Mouse (Mus musculus) hindbrain, embryonic 13.5 days (tissue): ENCODE measurements around the gene Pdia5. TPM values are rescaled to one million over a fixed set of nuclear protein-coding genes. Genes with fewer than 3 reads are reported as not detected.

Experiments
- ATAC-seq: fragments of 200-750 bp; cut with Nextera tagmentation; 2 replicates; pipeline ENCODE4 v1.8.0; 2017; ENCODE audit warnings: moderate TSS enrichment; ENCODE audit not compliant: low FRiP score
- H3K27ac ChIP-seq: fragments of 300-500 bp; sonication (generic); 2 replicates; pipeline ENCODE4 v1.5.1; 2015; ENCODE audit warnings: inconsistent platforms, mild to moderate bottlenecking, moderate library complexity
- H3K27me3 ChIP-seq: fragments of 300-500 bp; sonication (generic); 2 replicates; pipeline ENCODE4 v1.6.1; 2015; ENCODE audit warnings: mild to moderate bottlenecking, inconsistent platforms
- H3K36me3 ChIP-seq: fragments of 300-500 bp; sonication (generic); 2 replicates; pipeline ENCODE4 v1.6.1; 2015; ENCODE audit warnings: mild to moderate bottlenecking, inconsistent platforms
- H3K4me1 ChIP-seq: fragments of 300-500 bp; sonication (generic); replicated peaks from 2 replicates; pipeline ENCODE4 v1.6.1; 2015; ENCODE audit warnings: inconsistent platforms
- H3K4me2 ChIP-seq: fragments of 300-500 bp; sonication (generic); 2 replicates; pipeline ENCODE4 v1.6.1; 2015; ENCODE audit warnings: inconsistent platforms, mild to moderate bottlenecking, moderate library complexity
- H3K4me3 ChIP-seq: fragments of 300-500 bp; sonication (generic); 2 replicates; pipeline ENCODE4 v1.5.1; 2015; ENCODE audit warnings: mild to moderate bottlenecking, inconsistent platforms
- H3K9ac ChIP-seq: fragments of 300-500 bp; sonication (generic); 2 replicates; pipeline ENCODE4 v1.6.1; 2015; ENCODE audit warnings: mild to moderate bottlenecking, inconsistent platforms
- H3K9me3 ChIP-seq: fragments of 300-500 bp; sonication (generic); 2 replicates; pipeline ENCODE4 v1.6.1; 2016; ENCODE audit warnings: inconsistent platforms
- WGBS: fragments of 180-500 bp; shearing (Covaris S2); methylation state at CpG from one replicate; pipeline ENCODE4 v1.1.7; 2015; 5-methylcytosine and 5-hydroxymethylcytosine counted together
- polyA plus RNA-seq: library from polyadenylated mRNA; unstranded; fragments of >200 nt; fragmentation: Nextera tagmentation; extraction: Ambion mirVana; gene quantifications from 2 replicates; pipeline ENCODE4 v1.2.1, GENCODE M21; 2015

The Pdia5 gene
- polyA plus RNA-seq, 1 experiment from 2014 or later = 17.1 TPM

DNA sequence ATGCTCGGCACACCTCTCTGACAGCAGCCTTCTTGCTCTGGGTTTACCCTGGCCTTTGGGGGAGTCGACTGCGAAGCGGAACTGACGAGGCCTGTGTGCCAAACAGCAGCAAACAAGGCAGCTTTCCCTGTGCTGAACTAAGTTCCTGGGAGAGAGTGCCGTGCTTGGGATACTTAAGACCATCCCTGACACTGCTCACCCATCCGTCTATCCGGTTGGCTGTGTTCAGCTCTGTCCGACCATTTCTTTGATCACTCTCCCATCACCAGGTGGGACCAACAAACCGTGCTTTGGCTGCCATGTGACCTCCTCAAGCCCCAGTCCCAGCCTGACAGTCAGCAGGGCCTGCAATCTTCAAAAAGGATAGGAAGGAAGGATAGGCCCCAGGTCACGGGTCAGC, 32.4 kb downstream of the Pdia5 start:
- no peak overlapping the region for H3K9ac ChIP-seq
- ATAC-seq = no peak
- no peak overlapping the region for H3K4me3 ChIP-seq

DNA sequence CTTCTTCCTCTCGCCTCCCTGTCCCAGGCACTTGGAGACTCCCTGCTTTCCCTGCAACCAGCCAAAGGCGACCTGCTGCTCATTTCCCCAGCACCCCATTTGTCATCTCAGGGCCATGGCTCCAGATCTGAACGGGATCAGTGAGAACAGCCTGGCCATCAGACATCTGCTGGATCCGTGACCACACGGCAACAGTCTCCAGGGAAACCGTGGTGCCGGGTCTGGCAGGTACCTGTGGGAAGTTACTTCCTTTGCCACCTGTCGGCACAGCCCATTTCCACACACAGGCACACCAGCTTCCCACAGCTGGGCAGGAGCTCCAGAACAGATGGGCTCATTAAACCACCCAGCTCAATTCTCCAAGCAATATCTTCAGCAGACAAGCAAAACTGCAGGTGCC, 33.2 kb downstream of the Pdia5 start:
- Histone ChIP-seq H3K9me3 (no peaks in the 10 kb centered on the region), H3K4me2 (no peak overlapping the region), H3K36me3 (peaks cover 14% of the 10 kb centered on the region), H3K4me1 (peaks cover 13% of the 10 kb centered on the region), H3K27me3 (no peaks in the 10 kb centered on the region), H3K9ac (no peak overlapping the region), H3K4me3 (no peak overlapping the region), H3K27ac (no peak overlapping the region)
- WGBS = 72% methylated on average over 8 of the region's 8 CpGs
- no peak for ATAC-seq

More for the DNA sequence above, 32.4 kb downstream of the Pdia5 start:
- Histone ChIP-seq H3K27me3 (no peaks in the 10 kb centered on the region), H3K9me3 (no peaks in the 10 kb centered on the region), H3K27ac (no peak overlapping the region), H3K4me2 (no peak overlapping the region), H3K36me3 (peaks cover 14% of the 10 kb centered on the region), H3K4me1 (peaks cover 13% of the 10 kb centered on the region)
- WGBS = 82% methylated on average over 11 of the region's 11 CpGs

DNA sequence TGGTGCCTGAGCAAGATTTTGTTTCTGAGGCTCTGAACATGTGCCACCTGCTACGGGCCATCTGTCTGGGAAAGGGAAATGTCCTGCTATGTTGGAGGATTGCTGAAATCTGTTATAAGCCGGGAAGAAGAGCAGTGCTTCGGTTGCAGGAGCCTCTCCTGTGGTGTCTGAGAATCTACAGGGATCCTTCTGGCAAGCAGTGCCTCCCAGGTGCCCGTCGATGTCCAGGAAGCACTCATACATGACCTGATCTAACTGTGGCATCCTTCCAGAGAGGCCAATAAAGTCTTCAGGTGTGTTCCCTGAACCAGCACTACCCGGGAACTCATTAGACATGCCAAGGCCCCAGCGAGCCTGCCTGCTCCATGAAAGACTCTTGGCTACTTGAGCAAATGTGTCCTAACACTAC, 33.7 kb downstream of the Pdia5 start:
- peaks cover 13% of the 10 kb centered on the region for H3K4me1 ChIP-seq
- ATAC-seq = no peak
- 91% methylated on average over 7 of the region's 7 CpGs for WGBS
- no peak overlapping the region for H3K4me3 ChIP-seq
- peaks cover 10% of the 10 kb centered on the region for H3K36me3 ChIP-seq
- H3K27me3 ChIP-seq = no peaks in the 10 kb centered on the region
- H3K27ac ChIP-seq = no peak overlapping the region
- no peak overlapping the region for H3K4me2 ChIP-seq
- H3K9ac ChIP-seq = no peak overlapping the region
- H3K9me3 ChIP-seq = no peaks in the 10 kb centered on the region

DNA sequence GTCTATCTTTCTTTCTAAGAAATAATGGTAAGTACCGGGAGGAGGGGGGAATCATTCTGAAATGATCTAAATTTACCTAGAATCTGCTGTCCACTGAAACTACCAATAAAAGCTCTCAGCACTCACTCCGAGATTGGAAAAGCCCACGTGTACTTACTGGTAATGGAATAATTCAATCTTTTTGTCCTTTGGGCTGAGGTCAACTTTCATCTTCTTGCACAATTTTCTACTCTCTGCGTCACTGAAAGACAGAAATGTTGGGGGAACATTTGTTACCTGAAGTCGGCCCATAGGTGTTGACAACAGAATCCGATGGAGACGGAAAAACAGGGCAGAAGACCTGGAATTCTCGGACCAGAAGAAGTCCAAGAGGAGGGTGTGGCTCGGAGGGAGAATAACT, 34.4 kb downstream of the Pdia5 start:
- Histone ChIP-seq H3K9ac (no peak overlapping the region), H3K27ac (no peak overlapping the region), H3K4me2 (no peak overlapping the region), H3K36me3 (peaks cover 8% of the 10 kb centered on the region), H3K27me3 (no peaks in the 10 kb centered on the region), H3K4me1 (peaks cover 13% of the 10 kb centered on the region), H3K4me3 (no peak overlapping the region), H3K9me3 (no peaks in the 10 kb centered on the region)
- 92% methylated on average over 9 of the region's 9 CpGs for WGBS
- ATAC-seq = no peak

DNA sequence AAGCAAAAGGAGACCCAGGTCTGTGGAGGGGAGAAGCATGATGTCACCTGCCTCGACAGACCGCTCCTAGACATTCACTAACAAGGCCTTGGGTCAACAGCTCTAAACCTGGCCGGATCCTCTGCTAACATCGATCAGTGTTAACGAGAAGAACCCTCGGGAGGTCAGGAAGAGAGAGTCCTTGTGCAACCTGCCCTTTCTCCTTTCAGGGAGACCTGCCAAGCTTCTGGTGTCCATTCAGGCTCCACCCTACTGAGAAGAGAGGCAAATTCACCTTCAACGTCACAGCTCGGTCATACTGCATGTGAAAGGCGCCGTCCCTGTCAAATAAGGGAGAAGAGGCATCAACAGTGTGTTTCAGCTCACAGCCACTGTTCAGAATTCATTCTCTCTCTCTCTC, 34.9 kb downstream of the Pdia5 start:
- no peak overlapping the region for H3K27ac ChIP-seq
- no peak overlapping the region for H3K9ac ChIP-seq
- WGBS = 93% methylated on average over 10 of the region's 10 CpGs

DNA sequence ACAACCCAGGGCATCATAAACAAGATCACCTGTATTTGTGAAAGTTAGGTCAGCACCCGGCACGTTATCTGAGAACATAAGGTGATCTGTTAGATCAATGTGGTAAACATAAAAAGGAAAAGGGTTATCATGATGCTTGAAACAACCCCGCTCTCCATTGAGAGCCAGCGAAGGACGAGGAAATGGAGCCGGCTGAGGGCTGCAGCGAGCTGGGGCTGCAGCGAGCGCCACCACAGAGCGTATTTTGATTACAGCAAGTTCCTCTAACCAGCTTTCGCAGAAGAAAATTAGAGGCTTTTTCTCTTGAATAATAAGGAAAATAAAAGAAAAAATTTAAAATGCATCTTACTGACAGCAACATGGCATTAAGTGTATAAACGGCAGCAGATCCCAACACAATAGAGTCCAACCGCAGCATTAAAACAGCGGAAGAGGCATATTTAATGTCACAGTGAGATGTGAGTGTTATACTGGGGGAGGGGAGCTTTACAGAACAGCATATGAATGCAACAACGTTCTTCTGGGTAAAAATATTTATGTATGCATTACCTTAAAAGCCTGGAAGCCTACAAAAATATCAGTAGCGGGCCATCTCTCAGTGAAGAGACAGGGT, 40.5 kb downstream of the Pdia5 start:
- Histone ChIP-seq H3K4me3 (no peak overlapping the region), H3K27ac (peak overlapping the region; percentile 52; the same call in 1 of the 2 replicates), H3K27me3 (no peaks in the 10 kb centered on the region), H3K4me2 (no peak overlapping the region), H3K36me3 (peaks cover 4% of the 10 kb centered on the region), H3K9ac (no peak overlapping the region), H3K9me3 (no peaks in the 10 kb centered on the region), H3K4me1 (no peaks in the 10 kb centered on the region)
- 83% methylated on average over 16 of the region's 16 CpGs for WGBS
- no peak for ATAC-seq

More for the DNA sequence above, 34.9 kb downstream of the Pdia5 start:
- Histone ChIP-seq H3K4me2 (no peak overlapping the region), H3K4me1 (peaks cover 13% of the 10 kb centered on the region), H3K36me3 (peaks cover 8% of the 10 kb centered on the region), H3K27me3 (no peaks in the 10 kb centered on the region), H3K4me3 (no peak overlapping the region), H3K9me3 (no peaks in the 10 kb centered on the region)
- ATAC-seq = no peak

DNA sequence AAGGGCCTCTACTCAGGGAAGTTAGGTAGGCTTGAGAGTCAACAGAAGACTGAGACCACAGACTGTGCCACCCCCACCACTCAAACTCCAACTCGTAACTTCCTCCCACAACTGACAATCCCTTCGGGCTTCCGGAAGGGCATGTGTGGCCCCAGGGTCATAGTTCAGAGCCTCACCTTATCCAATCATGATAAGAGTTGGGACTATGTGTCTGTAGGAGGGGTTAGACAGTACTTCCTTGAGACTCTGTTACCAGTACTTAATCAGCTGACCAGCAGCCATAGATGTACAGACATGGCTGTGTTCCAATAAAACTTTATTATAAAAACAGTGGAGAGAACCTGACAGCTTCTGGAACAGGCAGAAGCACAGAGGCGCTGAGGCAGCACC, 48.7 kb downstream of the Pdia5 start:
- H3K9me3 ChIP-seq = no peaks in the 10 kb centered on the region
- no peak overlapping the region for H3K9ac ChIP-seq
- WGBS = 92% methylated on average over 4 of the region's 4 CpGs
- no peak overlapping the region for H3K4me3 ChIP-seq
- H3K36me3 ChIP-seq = no peaks in the 10 kb centered on the region; the same call in 1 of the 2 replicates
- H3K27me3 ChIP-seq = no peaks in the 10 kb centered on the region
- H3K4me2 ChIP-seq = no peak overlapping the region
- H3K27ac ChIP-seq = 0 out of 2 replicates have a peak overlapping the region, but pooled peaks have one; percentile 4
- ATAC-seq = no peak
- 0 out of 2 replicates have a peak, but pooled peaks cover 5% of the 10 kb centered on the region for H3K4me1 ChIP-seq

DNA sequence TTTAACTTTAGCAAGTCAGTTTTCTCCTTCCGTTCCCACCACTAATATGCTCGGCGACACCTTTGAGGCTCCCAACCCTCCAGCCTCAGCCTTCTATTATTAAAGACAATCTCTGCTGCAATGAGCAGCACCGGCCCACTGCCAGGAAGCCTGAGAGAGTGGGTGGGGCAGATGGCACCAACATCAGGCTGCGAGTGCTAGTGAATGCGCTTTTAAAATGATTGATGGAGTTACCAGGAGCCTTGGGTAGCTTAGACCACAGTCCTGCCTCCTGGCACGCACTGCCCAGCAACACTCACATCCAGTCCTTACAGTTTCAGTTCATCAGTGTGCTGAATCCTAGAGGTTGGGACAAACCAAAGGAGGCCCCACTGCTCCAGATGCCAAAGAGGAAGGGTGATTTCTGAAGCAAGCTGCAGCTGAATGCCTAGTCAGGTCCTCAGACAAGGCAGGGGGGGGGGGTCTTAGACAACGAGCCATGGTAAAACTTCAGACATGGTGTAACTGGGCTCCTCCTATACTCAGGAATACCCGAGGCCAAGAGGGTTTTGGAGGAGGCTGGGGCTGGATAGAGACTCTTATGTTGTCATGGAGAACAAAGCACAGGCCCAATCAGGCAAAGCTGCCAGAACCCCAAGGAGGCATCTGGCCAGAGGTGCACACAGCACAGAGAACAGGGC, 49.2 kb downstream of the Pdia5 start:
- Histone ChIP-seq H3K4me1 (0 out of 2 replicates have a peak, but pooled peaks cover 5% of the 10 kb centered on the region), H3K9me3 (no peaks in the 10 kb centered on the region), H3K36me3 (peaks cover 3% of the 10 kb centered on the region; the same call in 1 of the 2 replicates), H3K4me3 (no peak overlapping the region), H3K9ac (no peak overlapping the region), H3K27me3 (no peaks in the 10 kb centered on the region), H3K4me2 (no peak overlapping the region), H3K27ac (0 out of 2 replicates have a peak overlapping the region, but pooled peaks have one; percentile 4)
- peak; percentile 72 for ATAC-seq
- 67% methylated on average over 9 of the region's 9 CpGs for WGBS

DNA sequence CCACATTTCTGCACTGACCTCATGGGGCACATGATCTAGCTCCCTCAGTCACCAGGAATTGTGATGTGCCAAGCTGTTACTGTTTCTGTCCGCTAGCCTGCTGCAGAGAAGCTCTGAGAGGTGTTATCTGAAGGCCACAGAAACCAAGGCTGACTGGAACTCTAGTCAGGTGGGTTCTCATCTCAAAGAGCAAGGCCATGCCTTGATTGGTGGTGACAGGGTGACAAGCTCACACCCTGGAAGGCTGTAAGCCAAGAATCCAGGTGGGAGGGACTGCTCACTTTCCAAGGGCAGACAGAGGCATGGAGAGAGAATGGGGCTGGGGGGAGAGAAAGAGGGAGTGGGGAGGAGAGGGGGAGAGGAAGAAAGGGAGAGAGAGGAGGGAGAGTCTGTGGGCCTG, 51.6 kb downstream of the Pdia5 start:
- Histone ChIP-seq H3K4me3 (no peak overlapping the region), H3K4me2 (no peak overlapping the region), H3K4me1 (0 out of 2 replicates have a peak, but pooled peaks cover 5% of the 10 kb centered on the region), H3K9me3 (no peaks in the 10 kb centered on the region), H3K27me3 (no peaks in the 10 kb centered on the region), H3K9ac (no peak overlapping the region), H3K27ac (no peak overlapping the region), H3K36me3 (peaks cover 3% of the 10 kb centered on the region; the same call in 1 of the 2 replicates)
- no peak for ATAC-seq
- WGBS = 94% methylated on average over 1 of the region's 1 CpGs

DNA sequence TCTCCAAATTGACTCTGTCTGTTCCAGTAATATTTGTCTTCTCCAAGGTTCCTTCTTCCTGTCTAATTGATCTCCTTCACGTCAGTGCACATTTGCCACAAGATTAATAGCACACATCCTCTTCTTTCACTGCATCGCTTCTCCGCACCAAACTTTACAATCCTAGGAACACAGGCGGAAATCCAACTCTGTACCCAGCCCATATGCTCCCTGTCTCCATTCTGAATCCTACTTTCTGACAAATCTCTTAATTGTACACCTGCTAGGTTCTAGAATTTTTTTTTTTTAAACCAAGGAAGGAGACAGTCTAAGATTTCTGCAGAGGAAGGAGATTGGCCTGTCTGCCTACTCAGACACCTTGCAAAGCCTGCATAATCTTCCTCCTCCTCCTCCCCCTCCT, 59.1 kb downstream of the Pdia5 start:
- H3K9ac ChIP-seq = no peak overlapping the region
- no peak overlapping the region for H3K4me2 ChIP-seq
- H3K9me3 ChIP-seq = no peaks in the 10 kb centered on the region
- peaks cover 7% of the 10 kb centered on the region; the same call in 1 of the 2 replicates for H3K4me1 ChIP-seq
- H3K4me3 ChIP-seq = no peak overlapping the region
- peaks cover under 1% of the 10 kb centered on the region; the same call in 1 of the 2 replicates for H3K36me3 ChIP-seq
- 84% methylated on average over 4 of the region's 4 CpGs for WGBS
- no peak for ATAC-seq
- H3K27ac ChIP-seq = no peak overlapping the region
- H3K27me3 ChIP-seq = no peaks in the 10 kb centered on the region

DNA sequence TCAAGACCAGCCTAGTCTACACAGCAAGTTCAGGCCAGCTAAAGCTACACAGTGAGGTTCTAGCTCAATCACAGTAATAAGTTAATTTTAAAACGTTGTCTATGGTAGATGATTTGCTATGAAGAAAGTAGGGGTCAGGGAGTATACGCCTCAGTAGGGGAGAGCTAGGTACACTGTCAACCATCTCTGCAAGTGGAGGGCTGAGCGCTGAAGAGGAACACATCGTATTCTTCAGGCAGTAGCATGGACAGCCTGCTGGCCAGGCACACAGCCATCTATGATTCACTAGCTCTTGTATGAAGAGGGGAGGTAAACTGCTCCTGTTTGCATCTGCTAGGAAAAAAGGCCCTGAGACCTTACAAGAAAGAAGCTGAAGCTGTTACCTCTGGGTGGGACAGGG, 65.7 kb downstream of the Pdia5 start:
- Histone ChIP-seq H3K4me3 (no peak overlapping the region), H3K27ac (no peak overlapping the region), H3K9ac (no peak overlapping the region), H3K36me3 (no peaks in the 10 kb centered on the region), H3K4me1 (peaks cover 19% of the 10 kb centered on the region), H3K27me3 (no peaks in the 10 kb centered on the region), H3K4me2 (no peak overlapping the region), H3K9me3 (no peaks in the 10 kb centered on the region)
- WGBS = 88% methylated on average over 4 of the region's 4 CpGs
- no peak for ATAC-seq

DNA sequence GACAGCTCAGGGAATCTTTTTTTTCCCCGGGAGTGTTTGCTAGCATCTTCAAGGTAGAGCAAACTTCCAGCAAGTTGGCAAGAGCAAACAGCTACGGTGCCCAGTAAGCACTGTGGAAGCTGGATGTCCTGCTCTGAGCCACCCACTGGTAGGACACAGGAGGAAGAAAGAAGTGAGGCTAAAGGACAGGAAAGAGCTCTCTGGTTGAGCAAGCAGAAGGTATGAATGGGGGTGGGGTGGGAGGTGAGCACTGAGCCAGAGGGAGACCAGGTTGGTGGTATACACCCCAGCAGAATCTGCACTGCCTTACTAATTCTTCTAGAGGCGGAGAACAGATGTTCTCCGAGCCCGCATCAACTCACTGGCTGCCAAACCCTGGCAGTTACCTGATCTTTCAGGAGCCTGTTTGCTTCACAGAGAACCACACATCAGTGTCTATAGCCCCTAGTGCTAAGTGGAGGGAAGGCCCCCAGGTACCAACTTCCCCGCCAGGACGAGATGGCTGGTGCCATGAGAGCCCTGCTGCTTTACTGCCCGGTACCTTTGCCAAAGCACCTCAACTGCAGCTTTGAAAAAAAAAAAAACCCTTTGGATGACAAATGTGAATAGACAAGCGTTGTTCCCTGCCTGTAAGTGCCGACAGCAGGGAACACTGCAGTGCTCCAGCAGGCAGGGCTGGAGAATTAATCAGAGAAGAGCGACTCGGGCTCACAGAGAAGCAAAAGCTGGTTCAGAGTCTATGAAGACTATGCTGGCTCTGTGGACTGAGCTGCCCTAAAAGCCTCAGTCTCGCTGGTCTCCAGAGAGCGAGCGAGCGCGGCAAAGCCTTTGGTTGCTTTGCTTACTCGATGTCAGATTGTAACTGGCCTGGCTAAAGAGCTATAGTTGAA, 67.2 kb downstream of the Pdia5 start:
- Histone ChIP-seq H3K4me1 (peaks cover 14% of the 10 kb centered on the region), H3K27me3 (no peaks in the 10 kb centered on the region), H3K9me3 (no peaks in the 10 kb centered on the region), H3K36me3 (no peaks in the 10 kb centered on the region), H3K9ac (no peak overlapping the region), H3K4me2 (0 out of 2 replicates have a peak overlapping the region, but pooled peaks have one; percentile 8), H3K27ac (peak overlapping the region; percentile 52), H3K4me3 (no peak overlapping the region)
- no peak for ATAC-seq
- 61% methylated on average over 18 of the region's 18 CpGs for WGBS
